Mouse (Mus musculus): ENCODE results near the gene Ak4.

DNA sequence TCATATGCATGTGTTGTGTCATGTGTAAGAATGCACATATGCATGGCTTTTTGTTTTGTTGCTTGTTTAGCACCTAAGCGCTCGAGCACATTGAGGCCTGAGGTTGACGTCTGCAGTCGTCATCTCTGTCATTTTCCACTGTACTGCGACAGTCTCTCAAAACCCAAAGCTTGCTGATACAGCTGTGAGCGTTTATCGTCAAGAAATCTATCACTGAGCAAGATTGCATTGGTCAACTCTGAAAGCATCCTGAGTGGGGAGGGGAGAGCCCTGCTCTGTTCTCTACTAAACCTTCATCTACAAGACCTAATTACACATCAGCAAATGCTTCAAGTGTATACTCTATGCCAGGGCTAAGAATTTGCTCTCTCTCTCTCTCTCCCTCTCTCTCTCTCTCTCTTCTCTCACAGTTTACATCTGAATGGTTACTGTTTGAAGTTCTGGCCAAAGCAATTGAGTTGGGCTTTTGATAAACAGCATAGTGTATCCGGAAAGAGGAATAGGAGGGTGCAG, 24.0 kb upstream of the Ak4 start:
- no peak for TF ChIP-seq CTCF (IDR thresholded peaks at IDR 0.05; ENCODE audit: borderline replicate concordance, control insufficient read depth, extremely low read depth, insufficient read depth, low read length, poor library complexity)
- no peak for TF ChIP-seq POLR2A (IDR thresholded peaks at IDR 0.05; ENCODE audit: control insufficient read depth, extremely low read depth, insufficient read depth, low read length, poor library complexity)

Data from thymus, adult 2 months (tissue).